Mouse (Mus musculus) spleen, adult 2 months (tissue): ENCODE measurements around the gene Olfr56.
"Not testable (repeated sequence)": the region's sequence is repeated elsewhere in the genome, so short reads cannot be mapped to it uniquely, and the experiment has no call there.

Experiments
- CTCF ChIP-seq: fragments of 200-500 bp; IDR thresholded peaks from 2 replicates; pipeline ENCODE4 v1.5.1; 2011; ENCODE audit warnings: mild to moderate bottlenecking, inconsistent platforms; ENCODE audit not compliant: insufficient read depth, insufficient read length, insufficient replicate concordance; ENCODE audit errors: extremely low read depth
- POLR2A ChIP-seq: fragments of 200-500 bp; IDR thresholded peaks from 2 replicates; pipeline ENCODE4 v1.6.1; 2011; ENCODE audit warnings: low read depth, low read length, inconsistent platforms

DNA sequence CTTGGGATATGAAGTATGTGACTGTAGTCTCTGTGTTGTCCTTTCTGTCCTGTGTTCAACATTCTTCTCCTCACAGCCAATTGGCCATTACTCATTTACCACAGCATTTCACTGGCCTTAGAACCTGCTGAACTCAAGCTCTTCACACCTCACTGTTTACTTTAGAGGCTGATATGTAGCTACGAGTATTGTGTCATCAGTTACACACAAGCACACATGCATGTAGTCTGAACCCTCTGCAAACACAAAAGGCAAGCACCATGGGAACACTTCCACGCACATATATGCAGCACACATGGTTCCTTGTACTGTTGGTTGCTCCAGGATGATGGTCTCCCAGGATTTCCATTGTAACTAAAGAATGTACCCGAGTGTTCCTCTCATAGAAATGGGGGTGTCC lies 43.4 kb upstream of the Olfr56 start:
- TF ChIP-seq CTCF, POLR2A: not testable (repeated sequence)
